Mouse (Mus musculus): ENCODE measurements around the gene Nmnat2.

Nmnat2 gene

GRCm38 (mm10) chr1:153019623-153020022, 64.8 kb downstream of the Nmnat2 start:
- no peak for DNase-seq (ENCODE audit: low spot score)

GRCm38 (mm10) chr1:153021034-153021638, 66.3 kb downstream of the Nmnat2 start:
- DNase-seq (ENCODE audit: low spot score), result no peak

GRCm38 (mm10) chr1:153023018-153023417, 68.2 kb downstream of the Nmnat2 start:
- DNase-seq (ENCODE audit: low spot score), result no peak

- no peak for DNase-seq (ENCODE audit: low spot score)
Measured at GRCm38 (mm10) chr1:153023875-153024274, 69.1 kb downstream of the Nmnat2 start.

- DNase-seq (ENCODE audit: low spot score), result no peak
Measured at GRCm38 (mm10) chr1:153024453-153024852, 69.7 kb downstream of the Nmnat2 start.

- no peak for DNase-seq (ENCODE audit: low spot score)
Measured at GRCm38 (mm10) chr1:153031345-153031744, 76.6 kb downstream of the Nmnat2 start.

GRCm38 (mm10) chr1:153031954-153032353, 77.2 kb downstream of the Nmnat2 start:
- no peak for DNase-seq (ENCODE audit: low spot score)

GRCm38 (mm10) chr1:153033145-153033908, 78.5 kb downstream of the Nmnat2 start:
- no peak for DNase-seq (ENCODE audit: low spot score)

GRCm38 (mm10) chr1:153034064-153034463, 79.3 kb downstream of the Nmnat2 start:
- no peak for DNase-seq (ENCODE audit: low spot score)

- DNase-seq (ENCODE audit: low spot score), result peak; percentile 76
Measured at GRCm38 (mm10) chr1:153035328-153035944, 80.6 kb downstream of the Nmnat2 start.

GRCm38 (mm10) chr1:153037353-153038345, 82.9 kb downstream of the Nmnat2 start:
- DNase-seq (ENCODE audit: low spot score), result no peak

GRCm38 (mm10) chr1:153040091-153040490, 85.3 kb downstream of the Nmnat2 start:
- no peak for DNase-seq (ENCODE audit: low spot score)

- no peak for DNase-seq (ENCODE audit: low spot score)
Measured at GRCm38 (mm10) chr1:153041046-153041445, 86.3 kb downstream of the Nmnat2 start.

- no peak for DNase-seq (ENCODE audit: low spot score)
Measured at GRCm38 (mm10) chr1:153042318-153042717, 87.5 kb downstream of the Nmnat2 start.

GRCm38 (mm10) chr1:153043332-153043731, 88.5 kb downstream of the Nmnat2 start:
- no peak for DNase-seq (ENCODE audit: low spot score)

GRCm38 (mm10) chr1:153045368-153045767, 90.6 kb downstream of the Nmnat2 start:
- no peak for DNase-seq (ENCODE audit: low spot score)

GRCm38 (mm10) chr1:153048147-153048878, 93.5 kb downstream of the Nmnat2 start:
- peak; percentile 69 for DNase-seq (ENCODE audit: low spot score)

GRCm38 (mm10) chr1:153049451-153049850, 94.7 kb downstream of the Nmnat2 start:
- no peak for DNase-seq (ENCODE audit: low spot score)

GRCm38 (mm10) chr1:153051474-153051873, 96.7 kb downstream of the Nmnat2 start:
- no peak for DNase-seq (ENCODE audit: low spot score)

- no peak for DNase-seq (ENCODE audit: low spot score)
Measured at GRCm38 (mm10) chr1:153053619-153054018, 98.8 kb downstream of the Nmnat2 start.

GRCm38 (mm10) chr1:153054112-153054821, 99.5 kb downstream of the Nmnat2 start:
- no peak for DNase-seq (ENCODE audit: low spot score)
